Mouse (Mus musculus) CH12F3 (cell line): ENCODE data around the gene Olfr1462.

ENCODE experiments used
- in situ Hi-C: fragments of 300-500 bp; cut with MboI; formaldehyde crosslinking; loops from 2 replicates; pipeline ENCODE4 v1.14.3; 2020; ENCODE audit warnings: low sequenced_read_pairs

Gene Olfr1462

GRCm38 (mm10) chr19:13185434-13185833 is at the start of gene Olfr1462:
Gene Olfr1462 (plus strand): TSS chr19:13185734.
- in situ Hi-C loops, result no loop called here

GRCm38 (mm10) chr19:13149449-13149848 is 36.1 kb upstream of the Olfr1462 start, which contains the start of gene Olfr1459:
Gene Olfr1459 (minus strand): TSS chr19:13149549.
- in situ Hi-C loops, result no loop called here

- in situ Hi-C loops, result no loop called here
Measured at GRCm38 (mm10) chr19:13162700-13163099, 22.8 kb upstream of the Olfr1462 start, which contains the start of gene Olfr1461. Gene Olfr1461 (plus strand): TSS chr19:13163000.

DNA sequence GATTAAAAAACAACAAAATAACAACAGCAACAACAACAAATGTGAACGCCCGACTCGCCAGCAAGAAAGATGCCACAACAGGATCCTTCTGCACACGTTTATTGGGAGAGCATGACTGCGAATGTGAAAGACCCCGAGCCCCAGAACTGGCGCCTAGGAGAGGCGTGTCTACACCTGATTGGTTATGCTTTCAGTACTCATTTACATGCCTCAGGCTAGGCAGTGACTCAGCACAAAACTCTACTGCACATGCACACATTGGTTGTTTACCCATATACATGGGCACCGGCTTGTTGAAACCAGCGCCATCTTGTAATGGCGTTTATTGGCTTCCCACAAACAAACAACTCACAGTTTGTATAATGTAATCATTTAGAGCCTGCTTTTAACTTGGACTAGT is 36.1 kb downstream of the Olfr1462 start:
- in situ Hi-C loops, result no loop called here

DNA sequence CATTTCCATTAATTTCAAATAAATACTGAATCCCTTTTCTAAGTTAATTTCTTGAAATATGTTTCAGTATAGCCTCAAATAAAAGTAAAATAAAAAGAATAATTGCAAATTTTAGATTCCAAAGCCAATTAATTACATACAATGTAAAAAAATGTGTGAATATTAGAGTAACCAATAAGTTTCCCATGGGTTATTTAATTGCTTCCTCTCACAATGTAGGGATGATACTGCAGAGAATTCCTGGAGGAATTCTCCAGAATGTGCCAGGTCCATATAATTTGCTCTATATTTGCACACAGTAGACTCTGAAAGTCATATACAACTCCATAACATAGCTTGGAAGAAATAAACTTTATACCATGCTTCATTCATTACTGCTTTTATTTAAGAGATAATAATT is 45.5 kb downstream of the Olfr1462 start, which contains the start of gene Olfr1463:
Gene Olfr1463 (plus strand): TSS at position 301 of the 400 bp plus-strand sequence.
- in situ Hi-C loops, result no loop called here
